Mouse (Mus musculus): ENCODE measurements around the gene Igsf9. TPM values are rescaled to one million over a fixed set of nuclear protein-coding genes. Genes with fewer than 3 reads are reported as not detected.

The Igsf9 gene
- polyA plus RNA-seq, 1 experiment from 2014 or later, result 41.8 TPM

GRCm38 (mm10) chr1:172525027-172525764 lies 43.6 kb downstream of the Igsf9 start:
- 0 out of 2 replicates have a peak, but pooled peaks cover 3% of the 10 kb centered on the region for H3K27me3 ChIP-seq (ENCODE audit: control insufficient read depth, insufficient read depth, low read length)
- ATAC-seq (ENCODE audit: low FRiP score, low TSS enrichment), result no peak
- H3K4me1 ChIP-seq (ENCODE audit: control insufficient read depth, insufficient read depth, low read length), result peaks cover 15% of the 10 kb centered on the region; the same call in 1 of the 2 replicates
- H3K27ac ChIP-seq (ENCODE audit: low read depth, low read length), result peak overlapping the region; percentile 55; the same call in 1 of the 2 replicates
- no peak overlapping the region for H3K4me3 ChIP-seq (ENCODE audit: low read length)
- no peak overlapping the region for H3K4me2 ChIP-seq (replicated peaks; ENCODE audit: low read depth, low read length)
- H3K9ac ChIP-seq (ENCODE audit: low read depth, low read length), result no peak overlapping the region
- WGBS, result 41% methylated on average over 15 of the region's 15 CpGs
- no peaks in the 10 kb centered on the region for H3K9me3 ChIP-seq (ENCODE audit: control insufficient read depth, low read length)
- no peaks in the 10 kb centered on the region for H3K36me3 ChIP-seq (ENCODE audit: control insufficient read depth, insufficient read depth, low read length)

DNA sequence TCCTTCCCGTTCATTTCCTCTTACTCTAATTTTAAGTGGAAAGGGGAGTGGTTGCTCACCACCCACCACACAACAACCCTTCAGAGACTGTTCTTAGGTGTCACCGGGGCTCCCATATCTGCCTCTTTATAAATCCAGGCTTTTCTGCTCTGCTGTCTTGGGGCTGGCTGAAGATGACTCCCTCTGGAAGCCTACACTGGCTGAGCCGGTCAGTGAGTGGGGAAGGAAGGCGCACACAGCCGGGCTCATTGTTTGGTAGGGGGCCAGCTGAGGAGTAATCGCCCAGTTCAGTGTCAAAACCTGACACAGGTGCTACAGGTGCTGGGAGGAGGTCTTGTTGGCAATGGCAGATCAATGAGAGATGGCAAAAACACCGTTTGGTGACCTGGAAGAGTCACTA lies 44.4 kb downstream of the Igsf9 start:
- 66% methylated on average over 7 of the region's 7 CpGs for WGBS
- Histone ChIP-seq H3K9ac (ENCODE audit: low read depth, low read length) (no peak overlapping the region), H3K36me3 (ENCODE audit: control insufficient read depth, insufficient read depth, low read length) (no peaks in the 10 kb centered on the region), H3K4me3 (ENCODE audit: low read length) (no peak overlapping the region), H3K4me2 (replicated peaks; ENCODE audit: low read depth, low read length) (no peak overlapping the region; the same call in 1 of the 2 replicates), H3K27ac (ENCODE audit: low read depth, low read length) (no peak overlapping the region), H3K4me1 (ENCODE audit: control insufficient read depth, insufficient read depth, low read length) (peaks cover 14% of the 10 kb centered on the region; the same call in 1 of the 2 replicates), H3K9me3 (ENCODE audit: control insufficient read depth, low read length) (no peaks in the 10 kb centered on the region), H3K27me3 (ENCODE audit: control insufficient read depth, insufficient read depth, low read length) (0 out of 2 replicates have a peak, but pooled peaks cover 3% of the 10 kb centered on the region)
- ATAC-seq (ENCODE audit: low FRiP score, low TSS enrichment), result no peak

DNA sequence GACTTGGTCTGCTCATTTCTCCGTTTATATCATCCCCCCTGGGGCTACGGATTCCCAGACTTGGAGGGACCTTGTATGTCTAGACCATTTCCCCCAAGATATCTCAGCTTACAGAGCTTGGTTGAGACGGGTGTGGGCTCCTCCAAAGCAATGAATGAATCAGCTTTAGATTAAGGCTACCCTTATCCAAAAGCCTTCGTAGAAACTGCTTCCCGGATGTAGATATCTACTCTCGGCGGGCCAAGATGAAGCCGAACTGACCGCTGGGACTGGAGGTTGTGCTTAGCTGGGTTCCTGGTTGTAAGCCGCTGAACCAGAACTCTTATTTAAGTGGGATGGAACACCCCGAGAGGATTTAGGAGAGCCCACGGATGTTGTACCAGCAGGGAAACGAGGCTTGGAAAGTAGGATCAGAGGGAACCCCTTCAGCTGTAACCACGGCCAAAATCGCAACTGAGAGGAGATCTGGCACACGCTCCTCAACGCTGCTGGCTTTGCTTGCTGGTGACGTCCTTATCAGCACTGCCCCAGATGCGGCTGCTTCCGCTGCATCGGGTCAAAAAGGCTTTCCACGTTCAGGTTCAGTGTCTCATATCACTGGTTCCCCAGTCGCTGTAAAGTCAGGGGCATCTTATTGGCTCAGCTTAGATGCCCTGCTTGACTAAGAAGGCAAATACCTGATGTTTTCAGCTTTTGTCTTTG lies 44.9 kb downstream of the Igsf9 start:
- Histone ChIP-seq H3K9ac (ENCODE audit: low read depth, low read length) (no peak overlapping the region), H3K36me3 (ENCODE audit: control insufficient read depth, insufficient read depth, low read length) (no peaks in the 10 kb centered on the region), H3K4me2 (replicated peaks; ENCODE audit: low read depth, low read length) (no peak overlapping the region; the same call in 1 of the 2 replicates), H3K4me1 (ENCODE audit: control insufficient read depth, insufficient read depth, low read length) (peaks cover 10% of the 10 kb centered on the region; the same call in 1 of the 2 replicates), H3K4me3 (ENCODE audit: low read length) (no peak overlapping the region), H3K27me3 (ENCODE audit: control insufficient read depth, insufficient read depth, low read length) (0 out of 2 replicates have a peak, but pooled peaks cover 3% of the 10 kb centered on the region), H3K9me3 (ENCODE audit: control insufficient read depth, low read length) (no peaks in the 10 kb centered on the region), H3K27ac (ENCODE audit: low read depth, low read length) (no peak overlapping the region)
- no peak for ATAC-seq (ENCODE audit: low FRiP score, low TSS enrichment)
- 71% methylated on average over 23 of the region's 23 CpGs for WGBS

- H3K4me3 ChIP-seq (ENCODE audit: low read length), result no peak overlapping the region
- peaks cover 10% of the 10 kb centered on the region; the same call in 1 of the 2 replicates for H3K4me1 ChIP-seq (ENCODE audit: control insufficient read depth, insufficient read depth, low read length)
- H3K36me3 ChIP-seq (ENCODE audit: control insufficient read depth, insufficient read depth, low read length), result no peaks in the 10 kb centered on the region
- H3K27ac ChIP-seq (ENCODE audit: low read depth, low read length), result no peak overlapping the region
- no peaks in the 10 kb centered on the region for H3K9me3 ChIP-seq (ENCODE audit: control insufficient read depth, low read length)
- WGBS, result 94% methylated on average over 10 of the region's 10 CpGs
- H3K27me3 ChIP-seq (ENCODE audit: control insufficient read depth, insufficient read depth, low read length), result 0 out of 2 replicates have a peak, but pooled peaks cover 3% of the 10 kb centered on the region
- no peak overlapping the region for H3K9ac ChIP-seq (ENCODE audit: low read depth, low read length)
- ATAC-seq (ENCODE audit: low FRiP score, low TSS enrichment), result no peak
- no peak overlapping the region for H3K4me2 ChIP-seq (replicated peaks; ENCODE audit: low read depth, low read length)
Measured at GRCm38 (mm10) chr1:172527431-172527830, 45.8 kb downstream of the Igsf9 start.

GRCm38 (mm10) chr1:172528701-172529100 lies 47.1 kb downstream of the Igsf9 start:
- no peak overlapping the region for H3K27ac ChIP-seq (ENCODE audit: low read depth, low read length)
- peak; percentile 80 for ATAC-seq (ENCODE audit: low FRiP score, low TSS enrichment)
- 5% methylated on average over 7 of the region's 7 CpGs for WGBS

DNA sequence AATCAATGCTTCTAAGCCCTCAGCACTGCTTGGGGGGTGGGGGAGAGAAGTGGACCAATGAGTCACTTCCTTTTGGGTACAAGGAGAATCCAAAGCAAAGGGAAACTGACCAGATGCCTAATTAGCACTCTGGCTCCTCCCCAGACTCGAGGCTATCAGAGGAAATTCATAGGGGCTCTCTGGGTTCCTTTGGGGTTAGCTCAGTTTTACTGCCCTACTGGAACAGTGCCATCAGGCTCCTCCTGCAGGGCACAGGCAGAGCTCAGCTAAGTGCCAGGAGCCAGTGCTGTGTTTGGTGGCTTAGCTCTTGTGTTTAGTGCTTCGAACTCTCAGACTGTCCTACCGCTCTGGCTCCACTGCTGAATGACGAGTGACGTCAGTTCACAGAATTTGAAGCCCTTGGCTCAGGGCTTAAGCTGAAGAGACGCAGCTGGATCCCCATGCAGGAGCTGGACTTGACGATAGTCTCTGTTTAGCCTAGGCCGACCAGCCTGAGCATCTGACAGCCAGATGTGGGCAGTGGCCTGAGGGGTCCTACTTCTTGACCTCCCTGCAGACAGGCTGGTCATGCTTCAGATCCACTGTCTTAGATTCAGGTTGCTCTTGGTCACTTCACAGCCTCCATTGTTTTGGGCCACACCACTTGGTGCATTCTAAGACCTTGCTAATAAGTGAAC lies 49.1 kb downstream of the Igsf9 start:
- Histone ChIP-seq H3K27me3 (ENCODE audit: control insufficient read depth, insufficient read depth, low read length) (0 out of 2 replicates have a peak, but pooled peaks cover 3% of the 10 kb centered on the region), H3K27ac (ENCODE audit: low read depth, low read length) (no peak overlapping the region), H3K9ac (ENCODE audit: low read depth, low read length) (no peak overlapping the region), H3K4me3 (ENCODE audit: low read length) (no peak overlapping the region), H3K4me1 (ENCODE audit: control insufficient read depth, insufficient read depth, low read length) (0 out of 2 replicates have a peak, but pooled peaks cover 4% of the 10 kb centered on the region), H3K4me2 (replicated peaks; ENCODE audit: low read depth, low read length) (no peak overlapping the region), H3K9me3 (ENCODE audit: control insufficient read depth, low read length) (no peaks in the 10 kb centered on the region), H3K36me3 (ENCODE audit: control insufficient read depth, insufficient read depth, low read length) (no peaks in the 10 kb centered on the region)
- WGBS, result 21% methylated on average over 8 of the region's 8 CpGs
- ATAC-seq (ENCODE audit: low FRiP score, low TSS enrichment), result 0 out of 2 replicates have a peak, but pooled peaks have one; percentile 10

More at GRCm38 (mm10) chr1:172528701-172529100, 47.1 kb downstream of the Igsf9 start:
- H3K4me2 ChIP-seq (replicated peaks; ENCODE audit: low read depth, low read length), result no peak overlapping the region
- H3K4me3 ChIP-seq (ENCODE audit: low read length), result no peak overlapping the region
- H3K9ac ChIP-seq (ENCODE audit: low read depth, low read length), result no peak overlapping the region
- H3K36me3 ChIP-seq (ENCODE audit: control insufficient read depth, insufficient read depth, low read length), result no peaks in the 10 kb centered on the region
- no peaks in the 10 kb centered on the region for H3K9me3 ChIP-seq (ENCODE audit: control insufficient read depth, low read length)
- 0 out of 2 replicates have a peak, but pooled peaks cover 3% of the 10 kb centered on the region for H3K27me3 ChIP-seq (ENCODE audit: control insufficient read depth, insufficient read depth, low read length)
- peaks cover 10% of the 10 kb centered on the region; the same call in 1 of the 2 replicates for H3K4me1 ChIP-seq (ENCODE audit: control insufficient read depth, insufficient read depth, low read length)

DNA sequence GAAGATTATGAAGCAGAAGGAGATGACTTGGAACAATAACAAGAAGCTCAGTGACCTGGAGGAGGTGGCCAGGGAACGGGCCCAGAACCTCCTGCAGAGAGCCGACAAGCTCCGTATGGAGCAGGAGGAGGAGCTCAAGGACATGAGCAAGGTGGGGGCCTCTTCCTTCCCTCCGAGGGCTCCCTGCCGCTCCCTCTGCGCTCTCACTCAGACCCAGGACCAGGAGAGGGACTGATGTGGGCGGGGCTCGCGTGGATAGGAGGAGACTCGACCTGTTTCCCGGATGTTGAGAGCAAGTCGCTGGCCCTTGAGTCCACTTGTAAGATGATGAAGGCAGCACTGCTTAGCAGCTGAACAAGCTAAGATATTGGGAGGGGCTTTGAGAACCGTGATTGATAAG lies 51.0 kb downstream of the Igsf9 start:
- H3K4me1 ChIP-seq (ENCODE audit: control insufficient read depth, insufficient read depth, low read length), result 0 out of 2 replicates have a peak, but pooled peaks cover 4% of the 10 kb centered on the region
- peak; percentile 87 for ATAC-seq (ENCODE audit: low FRiP score, low TSS enrichment)
- 0 out of 2 replicates have a peak overlapping the region, but pooled peaks have one; percentile 20 for H3K9ac ChIP-seq (ENCODE audit: low read depth, low read length)
- no peaks in the 10 kb centered on the region for H3K9me3 ChIP-seq (ENCODE audit: control insufficient read depth, low read length)
- 3% methylated on average over 13 of the region's 13 CpGs for WGBS
- no peaks in the 10 kb centered on the region for H3K27me3 ChIP-seq (ENCODE audit: control insufficient read depth, insufficient read depth, low read length)
- H3K27ac ChIP-seq (ENCODE audit: low read depth, low read length), result no peak overlapping the region
- H3K4me2 ChIP-seq (replicated peaks; ENCODE audit: low read depth, low read length), result peak overlapping the region; percentile 36
- no peaks in the 10 kb centered on the region for H3K36me3 ChIP-seq (ENCODE audit: control insufficient read depth, insufficient read depth, low read length)
- peak overlapping the region; percentile 16 for H3K4me3 ChIP-seq (ENCODE audit: low read length)

DNA sequence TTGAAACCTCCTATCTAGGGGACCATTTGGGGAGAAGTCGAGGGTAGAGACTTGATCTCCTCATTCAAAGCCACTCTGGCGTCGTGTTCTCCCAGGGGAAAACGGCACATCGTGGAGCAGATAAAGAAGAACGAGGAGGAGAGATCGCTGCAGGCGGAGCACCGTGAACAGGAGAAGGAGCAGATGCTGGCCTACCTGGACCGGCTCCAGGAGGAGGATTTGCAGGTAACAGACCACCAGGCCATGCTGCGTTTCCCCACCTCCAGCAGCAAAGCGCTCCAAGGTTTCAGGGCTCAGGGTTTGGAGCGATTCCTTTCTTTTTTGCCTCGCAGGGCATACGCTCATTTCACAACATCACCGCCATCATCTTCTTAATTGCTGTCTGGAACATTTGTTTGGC lies 53.5 kb downstream of the Igsf9 start:
- no peak overlapping the region for H3K9ac ChIP-seq (ENCODE audit: low read depth, low read length)
- no peaks in the 10 kb centered on the region for H3K9me3 ChIP-seq (ENCODE audit: control insufficient read depth, low read length)
- H3K4me3 ChIP-seq (ENCODE audit: low read length), result no peak overlapping the region
- 0 out of 2 replicates have a peak, but pooled peaks cover 4% of the 10 kb centered on the region for H3K4me1 ChIP-seq (ENCODE audit: control insufficient read depth, insufficient read depth, low read length)
- 86% methylated on average over 16 of the region's 16 CpGs for WGBS
- no peaks in the 10 kb centered on the region for H3K27me3 ChIP-seq (ENCODE audit: control insufficient read depth, insufficient read depth, low read length)
- no peak for ATAC-seq (ENCODE audit: low FRiP score, low TSS enrichment)
- no peaks in the 10 kb centered on the region for H3K36me3 ChIP-seq (ENCODE audit: control insufficient read depth, insufficient read depth, low read length)
- no peak overlapping the region for H3K27ac ChIP-seq (ENCODE audit: low read depth, low read length)
- no peak overlapping the region for H3K4me2 ChIP-seq (replicated peaks; ENCODE audit: low read depth, low read length)
